Mouse (Mus musculus) liver, embryonic 14.5 days (tissue): ENCODE measurements around the gene Ros1. TPM values are rescaled to one million over a fixed set of nuclear protein-coding genes. Genes with fewer than 3 reads are reported as not detected.
A peak's percentile ranks its signal among the peaks of the same experiment; 100 is the strongest.

Experiments used
- ATAC-seq: fragments of 200-750 bp; cut with Nextera tagmentation; 2 replicates; pipeline ENCODE4 v1.8.0; 2017; ENCODE audit warnings: moderate number of reproducible peaks, mild to moderate bottlenecking, moderate library complexity; ENCODE audit not compliant: insufficient read depth
- DNase-seq, 3 experiments: peaks; one replicate each; pipeline ENCODE4 v3.0.0-alpha.2; 2012 to 2013; ENCODE audit warnings: low read depth in 3 of 3, low spot score in 3 of 3
- H3K27ac ChIP-seq: fragments of 300-500 bp; sonication (generic); 2 replicates; pipeline ENCODE4 v1.5.1; 2014; ENCODE audit warnings: moderate library complexity, mild to moderate bottlenecking, control low read depth, inconsistent platforms
- H3K27me3 ChIP-seq: fragments of 300-500 bp; sonication (generic); 2 replicates; pipeline ENCODE4 v1.6.1; 2014; ENCODE audit warnings: mild to moderate bottlenecking, low read length, moderate library complexity; ENCODE audit not compliant: control insufficient read depth, insufficient read depth
- H3K36me3 ChIP-seq: fragments of 300-500 bp; sonication (generic); replicated peaks from 2 replicates; pipeline ENCODE4 v1.6.1; 2014; ENCODE audit warnings: low read depth; ENCODE audit not compliant: control insufficient read depth, insufficient read depth
- H3K4me1 ChIP-seq, 2 experiments: fragments of 200-500 bp in 1 of 2; fragments of 300-500 bp in 1 of 2; sonication (generic) in 1 of 2; replicated peaks; 2 replicates each; pipeline ENCODE4 v1.6.1; 2012 to 2014; ENCODE audit warnings: antibody characterized with exemption in 1 of 2, inconsistent platforms in 1 of 2, low read length in 1 of 2; ENCODE audit not compliant: control insufficient read depth in 2 of 2, insufficient read depth in 2 of 2
- H3K4me2 ChIP-seq: fragments of 300-500 bp; sonication (generic); 2 replicates; pipeline ENCODE4 v1.6.1; 2014; ENCODE audit warnings: low read depth, mild to moderate bottlenecking, control low read depth, moderate library complexity
- H3K4me3 ChIP-seq, 2 experiments: fragments of 200-500 bp in 1 of 2; fragments of 300-500 bp in 1 of 2; sonication (generic) in 1 of 2; 2 replicates each; pipeline ENCODE4 v1.5.1; 2012 to 2014; ENCODE audit warnings: low read depth in 2 of 2, low read length in 2 of 2, mild to moderate bottlenecking in 2 of 2, control low read depth in 1 of 2, inconsistent platforms in 1 of 2, moderate library complexity in 1 of 2; ENCODE audit not compliant: insufficient read depth in 1 of 2
- H3K9ac ChIP-seq: fragments of 300-500 bp; sonication (generic); replicated peaks from 2 replicates; pipeline ENCODE4 v1.6.1; 2014; ENCODE audit warnings: mild to moderate bottlenecking, control low read depth, moderate library complexity
- H3K9me3 ChIP-seq: fragments of 300-500 bp; sonication (generic); 2 replicates; pipeline ENCODE4 v1.6.1; 2016; ENCODE audit warnings: low read length, mixed read lengths; ENCODE audit not compliant: control insufficient read depth
- CTCF ChIP-seq: IDR thresholded peaks from 2 replicates; pipeline ENCODE4 v1.5.1; 2016; ENCODE audit warnings: antibody characterized with exemption, low read depth, control low read depth
- EP300 ChIP-seq: IDR thresholded peaks from 2 replicates; pipeline ENCODE4 v1.6.1; 2016; ENCODE audit warnings: antibody characterized with exemption, low read depth
- WGBS: fragments of 180-500 bp; shearing (Covaris S2); extraction: QIAGEN DNeasy Blood & Tissue Kit; methylation state at CpG from one replicate; pipeline ENCODE4 v1.1.7; 2014; ENCODE audit not compliant: insufficient replicate concordance; 5-methylcytosine and 5-hydroxymethylcytosine counted together
- polyA plus RNA-seq, 2 experiments: library from polyadenylated mRNA; depleted of rRNA in 1 of 2; stranded (reverse) in 1 of 2; unstranded in 1 of 2; fragments of >200 nt; fragmentation: Nextera tagmentation in 1 of 2; extraction: Ambion mirVana in 1 of 2; gene quantifications; 2 replicates each; pipeline versions ENCODE4 v1.2.1 to v1.2.3; 2012 to 2014

The Ros1 gene
- polyA plus RNA-seq, 2 experiments, result 0.03 to 0.05 TPM

GRCm38 (mm10) chr10:52023213-52024052, 171.6 kb downstream of the Ros1 start:
- no peaks in the 10 kb centered on the region for H3K9me3 ChIP-seq
- ATAC-seq (no peak), DNase-seq (no peak)
- no peak overlapping the region for H3K27ac ChIP-seq
- no peaks in the 10 kb centered on the region for H3K4me1 ChIP-seq
- TF ChIP-seq CTCF (no peak), EP300 (no peak)
- no peaks in the 10 kb centered on the region for H3K36me3 ChIP-seq
- peaks cover 77% of the 10 kb centered on the region for H3K27me3 ChIP-seq
- H3K4me2 ChIP-seq, result peak overlapping the region; percentile 11; the same call in 1 of the 2 replicates
- no peak overlapping the region for H3K9ac ChIP-seq
- 1% methylated on average over 17 of the region's 17 CpGs for WGBS
- no peak overlapping the region for H3K4me3 ChIP-seq

- Histone ChIP-seq H3K4me3 (0 out of 4 replicates have a peak within 1 kb of the TSS, but pooled peaks of 1 of the 2 experiments have one; percentile 18), H3K9ac (no peak within 1 kb of the TSS), H3K4me2 (peak within 1 kb of the TSS; percentile 46), H3K9me3 (no peaks in the 10 kb centered on the region), H3K4me1 (no peaks in the 10 kb centered on the region), H3K27me3 (peaks cover 68% of the 10 kb centered on the region), H3K36me3 (no peaks in the 10 kb centered on the region), H3K27ac (no peak within 1 kb of the TSS)
- ATAC-seq (no peak), DNase-seq (no peak)
- TF ChIP-seq CTCF, result no peak
- no peak for TF ChIP-seq EP300
- under 1% methylated on average over 56 of the region's 60 CpGs for WGBS
Measured at GRCm38 (mm10) chr10:52022413-52023212, 172.4 kb downstream of the Ros1 start, which contains the start of gene Vgll2. TSS of gene Vgll2 (plus strand) at chr10:52022502.

- Histone ChIP-seq H3K27me3 (peaks cover 61% of the 10 kb centered on the region), H3K36me3 (no peaks in the 10 kb centered on the region), H3K27ac (no peak overlapping the region), H3K9me3 (no peaks in the 10 kb centered on the region), H3K4me2 (no peak overlapping the region; the same call in 1 of the 2 replicates), H3K4me3 (no peak overlapping the region), H3K4me1 (no peaks in the 10 kb centered on the region), H3K9ac (no peak overlapping the region)
- ATAC-seq (no peak), DNase-seq (no peak)
- 3% methylated on average over 15 of the region's 15 CpGs for whole genome bisulfite sequencing
- TF ChIP-seq EP300 (no peak), CTCF (no peak)
Measured at GRCm38 (mm10) chr10:52021736-52022394, 173.2 kb downstream of the Ros1 start.

- no peak for ATAC-seq
Measured at GRCm38 (mm10) chr10:52021231-52021630, 173.8 kb downstream of the Ros1 start.

More at GRCm38 (mm10) chr10:52021231-52021630, 173.8 kb downstream of the Ros1 start:
- Histone ChIP-seq H3K27me3 (peaks cover 57% of the 10 kb centered on the region), H3K27ac (no peak overlapping the region), H3K4me1 (no peaks in the 10 kb centered on the region), H3K9ac (no peak overlapping the region), H3K36me3 (no peaks in the 10 kb centered on the region), H3K4me2 (no peak overlapping the region), H3K4me3 (no peak overlapping the region), H3K9me3 (no peaks in the 10 kb centered on the region)
- no peak for DNase-seq
- TF ChIP-seq CTCF, result no peak
- no peak for TF ChIP-seq EP300
- 2% methylated on average over 9 of the region's 9 CpGs for WGBS
